Mouse (Mus musculus): ENCODE measurements around the gene Cdhr1.

- TF ChIP-seq POLR2A (IDR thresholded peaks at IDR 0.05; ENCODE audit: control insufficient read depth in 1 of 2, insufficient read depth in 1 of 2, low read depth in 1 of 2, low read length in 2 of 2, poor library complexity in 1 of 2) (no peak), USF1 (IDR thresholded peaks at IDR 0.05; ENCODE audit: low read depth, low read length) (no peak), CTCF (IDR thresholded peaks at IDR 0.05 in 2 of 3, conservative IDR thresholded peaks at IDR 0.05 in 1 of 3; ENCODE audit: control insufficient read depth in 1 of 3, insufficient read depth in 1 of 3, low read depth in 2 of 3, low read length in 3 of 3, poor library complexity in 1 of 3, severe bottlenecking in 1 of 3) (no peak), ZNF384 (IDR thresholded peaks at IDR 0.05; ENCODE audit: low read depth, low read length) (no peak)
Observed at GRCm38 (mm10) chr14:37109460-37109859, 11.3 kb upstream of the Cdhr1 start.
